Mouse (Mus musculus) olfactory bulb, adult 2 months (tissue): ENCODE measurements at regions not wholly inside any gene's neighbourhood (a gene's known extent, or its start where the extent isn't known, plus 50 kb on each side); places are given as distances from the start of the nearest gene placed in this dataset.

Experiments used
- H3K27ac ChIP-seq: fragments of 200-500 bp; 2 replicates; pipeline ENCODE4 v1.5.1; 2012; ENCODE audit warnings: low read depth, low read length; ENCODE audit not compliant: insufficient read depth
- H3K4me1 ChIP-seq: fragments of 200-500 bp; 2 replicates; pipeline ENCODE4 v1.6.1; 2012; ENCODE audit warnings: low read length; ENCODE audit not compliant: control insufficient read depth, insufficient read depth
- H3K4me3 ChIP-seq: fragments of 200-500 bp; 2 replicates; pipeline ENCODE4 v1.5.1; 2012; ENCODE audit warnings: mild to moderate bottlenecking, low read depth, low read length, moderate library complexity; ENCODE audit not compliant: insufficient read depth
- CTCF ChIP-seq: fragments of 200-500 bp; IDR thresholded peaks from 2 replicates; pipeline ENCODE4 v1.5.1; 2012; ENCODE audit warnings: low read depth, mild to moderate bottlenecking, low read length, moderate library complexity; ENCODE audit not compliant: insufficient read depth
- POLR2A ChIP-seq: fragments of 200-500 bp; IDR thresholded peaks from 2 replicates; pipeline ENCODE4 v1.6.1; 2012; ENCODE audit warnings: mild to moderate bottlenecking, low read depth, low read length, moderate library complexity; ENCODE audit not compliant: insufficient read depth
- WGBS: fragments of 180-500 bp; shearing (Covaris S2); methylation state at CpG from one replicate; pipeline ENCODE4 v1.1.7; 2018; 5-methylcytosine and 5-hydroxymethylcytosine counted together

GRCm38 (mm10) chr16:78427470-78428041 is 50.6 kb upstream of the Btg3 start:
- no peak for TF ChIP-seq POLR2A
- no peak for TF ChIP-seq CTCF
- Histone ChIP-seq H3K4me3 (peak overlapping the region; percentile 25), H3K4me1 (peaks cover 4% of the 10 kb centered on the region), H3K27ac (no peak overlapping the region)
- 12% methylated on average over 16 of the region's 16 CpGs for WGBS
